Mouse (Mus musculus) midbrain, postnatal 0 days (tissue): ENCODE data around the gene Grasp. TPM values are rescaled to one million over a fixed set of nuclear protein-coding genes. Genes with fewer than 3 reads are reported as not detected.

Experiments
- ATAC-seq: fragments of 200-750 bp; cut with Nextera tagmentation; 2 replicates; pipeline ENCODE4 v1.8.0; 2017; ENCODE audit warnings: moderate number of reproducible peaks, mild to moderate bottlenecking, moderate TSS enrichment, moderate library complexity; ENCODE audit not compliant: low FRiP score
- DNase-seq: peaks from one replicate; pipeline ENCODE4 v3.0.0-alpha.2; 2015; ENCODE audit warnings: low spot score
- H3K27ac ChIP-seq: fragments of 300-500 bp; sonication (generic); 2 replicates; pipeline ENCODE4 v1.5.1; 2014; ENCODE audit warnings: low read depth, mild to moderate bottlenecking, low read length, mixed read lengths
- H3K27me3 ChIP-seq: fragments of 300-500 bp; sonication (generic); 2 replicates; pipeline ENCODE4 v1.6.1; 2014; ENCODE audit warnings: low read length, control low read depth, mixed read lengths; ENCODE audit not compliant: insufficient read depth
- H3K36me3 ChIP-seq: fragments of 300-500 bp; sonication (generic); 2 replicates; pipeline ENCODE4 v1.6.1; 2014; ENCODE audit warnings: low read length, control low read depth, mixed read lengths; ENCODE audit not compliant: insufficient read depth
- H3K4me1 ChIP-seq: fragments of 300-500 bp; sonication (generic); 2 replicates; pipeline ENCODE4 v1.6.1; 2014; ENCODE audit warnings: mild to moderate bottlenecking, control low read depth, antibody characterized with exemption, low read length, mixed read lengths; ENCODE audit not compliant: insufficient read depth
- H3K4me2 ChIP-seq: fragments of 300-500 bp; sonication (generic); 2 replicates; pipeline ENCODE4 v1.6.1; 2014; ENCODE audit warnings: low read depth, mild to moderate bottlenecking, low read length, mixed read lengths; ENCODE audit not compliant: poor library complexity, severe bottlenecking
- H3K4me3 ChIP-seq: fragments of 300-500 bp; sonication (generic); 2 replicates; pipeline ENCODE4 v1.5.1; 2014; ENCODE audit warnings: low read depth, mild to moderate bottlenecking, low read length, moderate library complexity
- H3K9ac ChIP-seq: fragments of 300-500 bp; sonication (generic); replicated peaks from 2 replicates; pipeline ENCODE4 v1.6.1; 2014; ENCODE audit warnings: mild to moderate bottlenecking, low read length, moderate library complexity, mixed read lengths; ENCODE audit not compliant: poor library complexity, severe bottlenecking
- H3K9me3 ChIP-seq: fragments of 300-500 bp; sonication (generic); 2 replicates; pipeline ENCODE4 v1.6.1; 2016; ENCODE audit warnings: low read length, control low read depth
- CTCF ChIP-seq: IDR thresholded peaks from 2 replicates; pipeline ENCODE4 v1.5.1; 2016; ENCODE audit warnings: antibody characterized with exemption, mild to moderate bottlenecking
- WGBS: fragments of 180-500 bp; shearing (Covaris S2); extraction: QIAGEN DNeasy Blood & Tissue Kit; methylation state at CpG from one replicate; pipeline ENCODE4 v1.1.7; 2014; 5-methylcytosine and 5-hydroxymethylcytosine counted together
- polyA plus RNA-seq: library from polyadenylated mRNA; unstranded; fragments of >200 nt; fragmentation: Nextera tagmentation; extraction: Ambion mirVana; gene quantifications from 2 replicates; pipeline ENCODE4 v1.2.1, GENCODE M21; 2015
- total RNA-seq: library from RNA; depleted of rRNA; stranded (reverse); fragments of >200 nt; gene quantifications from 2 replicates; pipeline ENCODE4 v1.2.3, GENCODE M21; 2014

Grasp gene
- total and polyA plus RNA-seq, 2 experiments from 2014 or later: 1.9 to 7.7 TPM

GRCm38 (mm10) chr15:101192260-101192640 lies 31.7 kb upstream of the Grasp start:
- Histone ChIP-seq H3K4me1 (no peaks in the 10 kb centered on the region), H3K27me3 (no peaks in the 10 kb centered on the region), H3K9me3 (no peaks in the 10 kb centered on the region), H3K4me3 (no peak overlapping the region), H3K4me2 (no peak overlapping the region), H3K9ac (no peak overlapping the region), H3K36me3 (peaks cover 23% of the 10 kb centered on the region), H3K27ac (no peak overlapping the region)
- ATAC-seq (no peak), DNase-seq (no peak)
- 30% methylated on average over 7 of the region's 7 CpGs for WGBS
- no peak for TF ChIP-seq CTCF

- no peak overlapping the region for H3K27ac ChIP-seq
- H3K4me2 ChIP-seq: no peak overlapping the region
Measured at GRCm38 (mm10) chr15:101192651-101193050, 31.3 kb upstream of the Grasp start.

GRCm38 (mm10) chr15:101193971-101194370 lies 30.0 kb upstream of the Grasp start:
- DNase-seq: no peak
- no peak overlapping the region for H3K27ac ChIP-seq
- no peaks in the 10 kb centered on the region for H3K4me1 ChIP-seq
- 95% methylated on average over 6 of the region's 6 CpGs for WGBS
- peaks cover 27% of the 10 kb centered on the region for H3K36me3 ChIP-seq
- H3K9me3 ChIP-seq: no peaks in the 10 kb centered on the region
- no peak overlapping the region for H3K4me3 ChIP-seq
- TF ChIP-seq CTCF: no peak
- H3K9ac ChIP-seq: no peak overlapping the region
- H3K27me3 ChIP-seq: no peaks in the 10 kb centered on the region
- no peak overlapping the region for H3K4me2 ChIP-seq
- ATAC-seq: no peak

More at GRCm38 (mm10) chr15:101192651-101193050, 31.3 kb upstream of the Grasp start:
- 83% methylated on average over 7 of the region's 7 CpGs for WGBS
- H3K4me1 ChIP-seq: no peaks in the 10 kb centered on the region
- H3K9ac ChIP-seq: no peak overlapping the region
- H3K27me3 ChIP-seq: no peaks in the 10 kb centered on the region
- H3K36me3 ChIP-seq: peaks cover 26% of the 10 kb centered on the region
- ATAC-seq (no peak), DNase-seq (no peak)
- H3K9me3 ChIP-seq: no peaks in the 10 kb centered on the region
- no peak overlapping the region for H3K4me3 ChIP-seq
- TF ChIP-seq CTCF: no peak

GRCm38 (mm10) chr15:101194951-101195823 lies 28.8 kb upstream of the Grasp start:
- no peak for TF ChIP-seq CTCF
- no peak overlapping the region for H3K9ac ChIP-seq
- WGBS: 93% methylated on average over 16 of the region's 16 CpGs

GRCm38 (mm10) chr15:101196079-101196795 lies 27.8 kb upstream of the Grasp start:
- ATAC-seq (no peak), DNase-seq (no peak)

More at GRCm38 (mm10) chr15:101194951-101195823, 28.8 kb upstream of the Grasp start:
- DNase-seq (no peak), ATAC-seq (no peak)
- H3K27ac ChIP-seq: no peak overlapping the region
- peaks cover 37% of the 10 kb centered on the region for H3K36me3 ChIP-seq
- H3K4me2 ChIP-seq: no peak overlapping the region
- H3K4me3 ChIP-seq: no peak overlapping the region
- no peaks in the 10 kb centered on the region for H3K27me3 ChIP-seq
- no peaks in the 10 kb centered on the region for H3K4me1 ChIP-seq
- H3K9me3 ChIP-seq: no peaks in the 10 kb centered on the region

GRCm38 (mm10) chr15:101196961-101197360 lies 27.0 kb upstream of the Grasp start:
- ATAC-seq (no peak), DNase-seq (no peak)
- peaks cover 52% of the 10 kb centered on the region for H3K36me3 ChIP-seq
- H3K4me3 ChIP-seq: no peak overlapping the region
- H3K4me1 ChIP-seq: no peaks in the 10 kb centered on the region
- no peak overlapping the region for H3K4me2 ChIP-seq
- no peaks in the 10 kb centered on the region for H3K27me3 ChIP-seq
- no peaks in the 10 kb centered on the region for H3K9me3 ChIP-seq
- no peak for TF ChIP-seq CTCF
- H3K27ac ChIP-seq: no peak overlapping the region
- no peak overlapping the region for H3K9ac ChIP-seq

More at GRCm38 (mm10) chr15:101196079-101196795, 27.8 kb upstream of the Grasp start:
- no peaks in the 10 kb centered on the region for H3K27me3 ChIP-seq
- no peak overlapping the region for H3K4me3 ChIP-seq
- no peak overlapping the region for H3K27ac ChIP-seq
- H3K4me1 ChIP-seq: no peaks in the 10 kb centered on the region
- H3K9ac ChIP-seq: no peak overlapping the region
- peaks cover 46% of the 10 kb centered on the region for H3K36me3 ChIP-seq
- H3K4me2 ChIP-seq: no peak overlapping the region
- no peaks in the 10 kb centered on the region for H3K9me3 ChIP-seq
- TF ChIP-seq CTCF: no peak
- WGBS: 92% methylated on average over 8 of the region's 8 CpGs
